Mouse (Mus musculus) lung, postnatal 36 days (tissue): ENCODE results near the gene Rffl.
A peak's percentile ranks its signal among the peaks of the same experiment; 100 is the strongest.

Source experiments
- DNase-seq: peaks from one replicate; pipeline ENCODE4 v3.0.0; 2022; ENCODE audit warnings: mixed read lengths

Gene Rffl

DNA sequence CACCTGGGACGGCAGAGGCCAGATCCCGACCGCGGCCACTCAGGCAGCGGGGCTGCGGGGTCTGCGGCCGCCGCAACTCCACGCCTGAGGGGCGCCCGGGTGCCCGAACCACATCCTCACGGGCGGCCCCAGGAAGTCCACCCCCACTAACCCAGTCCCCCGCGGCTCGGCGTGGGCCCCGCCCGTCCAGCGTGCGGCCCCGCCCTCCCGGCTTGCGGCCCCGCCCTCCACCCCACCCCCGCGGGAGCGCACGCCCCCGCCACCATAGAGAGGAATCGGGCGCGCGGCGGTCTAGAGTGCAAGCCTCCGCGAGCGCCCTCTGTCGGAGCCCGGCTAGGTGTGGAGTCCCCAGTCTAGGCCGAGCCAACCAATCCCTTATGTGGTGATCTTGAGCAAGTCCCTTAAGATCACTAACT lies at the start of gene Rffl:
Gene Rffl (minus strand): TSS at position 180 of the 416 bp plus-strand sequence.
- DNase-seq = peak; percentile 97

DNA sequence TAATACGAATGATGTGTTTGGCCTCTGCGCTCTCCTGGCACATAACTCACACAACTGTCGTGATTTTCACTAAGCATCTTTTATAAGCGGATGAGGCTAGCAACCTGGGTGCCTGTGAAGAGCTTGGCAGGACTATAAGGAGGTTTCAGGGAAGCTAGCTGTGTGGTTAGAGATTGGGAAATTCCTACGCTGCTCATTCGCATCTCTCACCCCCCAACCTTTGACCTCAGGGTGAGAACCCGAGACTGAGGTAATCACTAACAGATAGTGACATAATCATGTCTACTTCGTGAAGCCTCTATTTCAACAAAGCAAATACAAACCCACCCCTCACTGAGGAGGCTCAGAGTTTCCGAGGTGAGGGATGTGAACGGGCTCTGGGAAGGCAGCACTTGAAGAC lies 49.8 kb upstream of the Rffl start:
- DNase-seq = no peak

DNA sequence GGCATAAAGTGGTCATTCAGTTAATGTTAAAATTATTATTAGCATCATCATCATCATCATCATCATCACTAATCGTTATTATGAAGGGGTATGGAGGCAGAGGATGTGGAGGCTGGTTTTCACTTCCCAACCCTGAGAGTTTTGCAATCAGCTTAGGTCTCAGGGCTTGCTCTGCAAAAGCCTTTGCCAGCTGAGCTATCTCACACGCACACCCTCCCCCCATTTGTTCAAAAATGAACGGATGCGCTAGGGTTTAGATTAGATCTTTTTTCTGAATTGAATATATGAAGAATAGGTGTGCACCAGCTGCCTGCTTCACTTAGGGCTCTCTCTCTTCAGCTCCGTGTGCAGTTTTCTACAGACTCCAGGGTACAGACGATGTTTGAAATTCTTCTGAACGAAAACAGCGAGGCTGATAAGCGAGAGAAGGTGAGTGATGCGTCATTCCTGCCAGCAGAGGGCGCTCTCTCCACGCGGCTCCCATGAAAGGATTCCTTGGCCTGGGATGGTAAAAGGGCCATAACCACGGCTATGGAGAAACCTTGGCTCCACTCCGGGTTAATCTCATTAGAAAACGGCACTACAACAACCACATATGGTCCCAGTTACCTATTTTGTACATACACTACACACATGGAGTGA lies 43.8 kb upstream of the Rffl start:
- DNase-seq = peak; percentile 82

DNA sequence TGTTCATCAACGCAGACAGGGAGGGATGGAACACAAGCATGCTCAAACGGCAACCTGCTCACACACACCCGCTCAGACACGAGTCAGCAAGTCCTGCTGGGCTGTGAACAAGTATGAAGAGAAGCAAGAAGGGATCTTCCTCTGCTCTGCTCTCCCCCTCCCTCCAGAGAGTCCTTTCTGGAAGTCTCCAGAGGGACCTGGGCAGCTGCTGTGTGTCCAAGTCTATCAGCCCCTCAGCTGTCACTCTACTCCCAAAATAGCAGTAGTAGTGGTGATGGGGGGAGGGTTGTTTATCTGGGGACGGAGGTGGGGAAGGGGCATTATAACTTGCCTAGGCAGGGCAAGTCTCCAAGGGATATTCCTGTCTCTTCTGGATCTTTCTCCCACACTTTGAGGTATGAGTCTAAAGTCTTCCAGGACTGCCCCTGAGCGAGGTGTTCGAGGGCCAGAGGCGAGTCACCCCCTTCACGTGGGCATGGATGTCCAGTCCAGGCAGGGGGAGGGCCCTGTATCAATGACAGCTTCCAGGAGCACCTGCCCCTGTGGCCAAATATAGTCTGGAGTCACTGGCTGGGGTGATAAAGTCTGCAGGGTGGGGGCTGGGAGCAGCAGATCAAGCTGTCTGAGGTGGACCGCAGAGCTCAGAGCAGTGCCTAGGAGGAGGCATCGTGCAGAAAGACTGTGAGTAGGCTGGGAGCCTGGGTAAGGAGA lies 39.8 kb upstream of the Rffl start:
- DNase-seq = no peak

DNA sequence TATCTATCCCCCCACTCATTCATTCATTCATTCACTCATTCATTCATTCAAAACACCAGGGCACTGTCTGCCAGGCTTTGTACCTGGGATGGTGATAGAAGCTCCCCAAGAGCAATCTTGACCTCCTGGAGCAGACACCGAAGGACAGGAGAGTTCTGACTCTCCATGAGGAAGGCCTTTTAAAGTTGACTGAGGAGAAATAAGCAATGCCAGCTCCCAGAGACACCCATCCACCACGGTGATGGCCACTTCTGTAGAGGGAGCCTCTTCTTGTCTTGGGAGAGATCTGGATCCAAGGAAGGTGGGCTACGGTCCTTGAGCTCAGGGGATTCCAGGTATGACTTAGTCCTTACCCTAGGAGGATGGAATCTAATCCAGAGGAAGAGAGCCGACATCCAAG lies 39.2 kb upstream of the Rffl start, which contains the start of gene Unc45b:
Gene Unc45b (plus strand): TSS at position 301 of the 400 bp plus-strand sequence.
- no peak for DNase-seq

DNA sequence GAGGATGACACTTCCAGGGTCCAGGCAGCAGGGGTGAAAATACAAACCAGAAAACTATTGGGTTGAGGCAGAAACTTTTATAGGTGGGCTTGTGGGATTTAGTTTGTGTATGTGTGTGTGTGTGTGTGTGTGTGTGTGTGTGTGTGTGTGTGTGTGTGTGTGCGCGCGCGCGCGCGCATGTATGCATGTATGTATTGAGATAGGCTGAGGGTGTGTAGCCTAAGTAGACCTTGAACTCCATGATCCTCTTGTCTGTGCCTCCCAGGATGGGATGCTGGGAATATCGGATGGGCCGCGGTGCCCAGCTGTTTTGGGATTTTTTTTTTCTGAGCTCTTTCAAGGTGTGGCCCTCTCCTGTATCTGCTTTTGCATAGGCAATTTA lies 37.6 kb upstream of the Rffl start:
- no peak for DNase-seq

DNA sequence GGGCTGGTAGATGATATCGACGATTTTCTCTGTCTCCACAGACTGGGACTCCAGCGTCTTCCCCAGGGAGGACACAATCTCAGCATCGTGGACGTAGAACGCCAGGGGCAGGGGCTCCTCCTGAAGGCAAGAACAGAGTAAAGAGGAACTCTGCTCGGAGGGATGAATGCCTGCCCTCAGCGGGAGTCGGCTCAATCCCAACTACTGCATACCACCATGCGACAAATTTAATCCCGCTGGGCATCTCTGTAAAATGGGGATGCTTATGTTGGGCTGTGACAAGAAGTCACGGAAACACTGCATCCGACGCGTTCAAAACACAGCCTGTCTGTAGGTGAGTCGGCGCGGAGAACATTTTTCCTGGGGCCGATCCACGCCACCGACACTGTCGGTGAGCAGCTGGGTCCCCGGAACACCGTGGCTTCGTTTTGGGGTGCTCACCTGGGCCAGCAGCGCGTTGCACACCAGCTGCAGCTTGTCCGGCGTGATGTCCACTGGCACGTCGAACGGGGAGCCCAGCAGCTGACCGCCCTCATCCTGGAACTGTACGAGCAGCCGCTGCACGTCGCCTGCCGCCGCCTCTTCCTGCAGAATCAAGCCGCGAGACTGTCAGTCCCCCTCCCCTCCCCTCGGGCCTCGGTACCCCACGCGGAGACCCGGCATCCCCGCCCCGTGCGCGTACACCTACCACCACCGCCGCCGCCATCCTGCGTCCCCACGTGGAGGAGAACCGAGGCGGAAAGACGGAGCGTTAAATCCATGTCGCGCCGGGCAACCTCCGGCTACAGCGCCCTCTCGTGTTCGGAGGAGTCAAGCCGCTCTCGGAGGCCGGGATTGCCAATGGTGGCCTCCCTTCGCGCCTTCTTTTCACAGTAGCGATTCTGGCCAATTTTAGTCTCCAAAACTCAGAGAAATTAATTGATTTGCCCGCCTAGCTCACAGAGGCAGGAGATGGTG lies 36.9 kb upstream of the Rffl start, which contains the start of gene Nle1:
Gene Nle1 (minus strand): TSS at position 761 of the 957 bp plus-strand sequence.
- DNase-seq = peak; percentile 94

DNA sequence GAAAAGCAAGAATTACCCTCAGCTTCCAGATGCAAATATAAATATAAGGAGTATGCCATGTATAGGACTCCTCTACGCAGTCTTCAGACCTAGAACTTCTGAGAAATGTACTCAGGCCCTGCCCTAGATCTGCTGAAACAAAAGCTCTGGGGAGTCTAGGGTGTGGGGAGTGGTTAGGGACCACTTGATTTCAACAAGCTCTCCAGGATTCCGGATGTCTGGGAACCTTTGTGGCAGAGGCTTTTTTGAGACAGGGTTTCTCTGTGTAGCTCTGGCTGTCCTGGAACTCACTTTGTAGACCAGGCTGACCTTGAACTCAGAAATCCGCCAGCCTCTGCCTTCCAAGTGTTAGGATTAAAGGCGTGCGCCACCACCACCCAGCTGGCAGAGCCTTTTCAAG lies 34.8 kb upstream of the Rffl start:
- no peak for DNase-seq

DNA sequence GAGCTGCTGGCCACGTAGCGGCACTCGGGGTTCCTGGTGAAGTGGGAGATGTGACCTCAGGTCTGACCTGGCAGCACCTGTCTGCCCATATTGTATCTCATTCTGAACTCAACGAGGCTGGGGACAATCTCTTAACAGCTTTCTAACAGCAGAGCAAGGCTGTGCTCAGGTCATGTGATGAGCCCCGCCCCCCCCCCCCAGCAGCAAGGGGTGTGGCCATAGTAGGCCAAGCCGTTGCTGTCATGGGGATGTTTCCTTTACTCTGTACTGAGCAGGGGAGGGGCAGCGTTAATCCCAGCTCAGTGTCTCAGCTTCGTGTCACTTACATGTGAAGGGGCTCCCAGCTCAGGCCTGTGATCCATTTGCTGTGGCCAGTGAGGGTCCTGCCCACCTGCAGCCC lies 33.9 kb upstream of the Rffl start:
- DNase-seq = no peak

DNA sequence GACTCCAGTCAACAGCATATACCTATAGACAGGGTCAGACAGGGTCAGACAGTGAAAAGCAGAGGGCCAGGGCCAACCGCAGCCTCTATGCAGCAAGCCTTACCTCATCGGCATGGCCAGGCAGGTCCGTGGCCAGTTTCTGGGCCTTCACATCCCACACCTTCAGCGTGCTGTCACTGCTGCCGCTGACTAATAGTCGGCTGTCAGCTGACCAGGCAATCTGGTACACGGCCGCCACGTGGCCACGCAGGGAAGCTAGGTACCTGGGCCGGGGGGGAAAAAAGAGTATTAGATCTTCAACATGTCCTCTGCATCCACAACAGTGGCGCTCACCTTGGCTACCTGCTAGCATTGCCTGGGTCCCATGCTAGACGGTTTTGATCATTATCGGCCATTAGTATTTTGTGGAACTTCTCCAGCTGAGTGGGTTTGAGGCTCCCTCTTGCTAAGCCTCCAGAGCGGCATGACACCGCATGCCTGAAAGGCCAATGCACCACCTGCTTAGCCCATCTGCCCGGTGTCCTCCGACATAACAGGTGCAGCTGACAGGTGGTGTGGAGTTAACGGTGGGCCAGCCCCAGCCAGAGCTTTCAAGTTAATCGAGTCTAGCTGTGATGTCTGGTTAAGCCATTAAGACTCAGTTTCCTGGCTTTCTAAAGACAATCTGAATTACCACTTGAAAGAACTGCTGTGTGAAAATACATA lies 30.7 kb upstream of the Rffl start:
- DNase-seq = no peak

DNA sequence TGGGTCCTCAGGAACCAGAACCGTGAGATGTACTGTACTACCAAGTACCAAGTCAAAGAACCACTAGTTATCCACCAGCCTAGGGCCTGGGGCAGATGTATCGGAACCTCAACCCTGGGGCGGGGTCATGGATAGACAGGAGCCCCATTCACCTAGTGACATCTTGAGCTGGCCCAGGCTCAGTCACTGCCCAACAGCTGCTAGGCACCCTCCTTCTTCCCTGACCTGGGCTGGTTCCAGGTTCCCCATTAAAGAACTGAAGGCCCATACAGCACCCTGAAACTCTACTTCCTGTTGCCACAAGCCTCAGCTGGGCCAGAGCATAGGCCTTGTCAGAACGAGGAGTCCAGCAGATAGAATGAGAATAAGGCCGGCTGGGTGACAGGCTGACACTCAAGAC lies 28.7 kb upstream of the Rffl start:
- DNase-seq = no peak

DNA sequence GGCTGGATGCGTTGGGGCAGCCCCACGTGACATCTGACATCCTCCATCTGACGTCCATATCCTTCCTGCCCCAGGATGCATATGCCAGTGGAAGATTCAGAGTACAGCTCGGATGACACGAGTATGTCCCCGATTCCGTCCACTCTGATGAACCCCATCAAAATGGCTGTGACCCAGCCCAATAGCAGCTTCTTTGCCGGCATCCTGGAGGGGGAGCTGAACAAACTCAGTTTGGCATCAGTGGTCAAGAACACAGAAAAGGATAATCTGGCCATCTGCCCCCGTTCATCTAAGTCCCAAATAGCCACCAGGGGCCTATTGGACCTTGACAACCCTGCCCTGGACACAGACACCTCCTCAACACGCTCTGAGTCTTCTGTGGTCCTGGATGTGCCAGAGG lies 26.5 kb upstream of the Rffl start:
- no peak for DNase-seq

DNA sequence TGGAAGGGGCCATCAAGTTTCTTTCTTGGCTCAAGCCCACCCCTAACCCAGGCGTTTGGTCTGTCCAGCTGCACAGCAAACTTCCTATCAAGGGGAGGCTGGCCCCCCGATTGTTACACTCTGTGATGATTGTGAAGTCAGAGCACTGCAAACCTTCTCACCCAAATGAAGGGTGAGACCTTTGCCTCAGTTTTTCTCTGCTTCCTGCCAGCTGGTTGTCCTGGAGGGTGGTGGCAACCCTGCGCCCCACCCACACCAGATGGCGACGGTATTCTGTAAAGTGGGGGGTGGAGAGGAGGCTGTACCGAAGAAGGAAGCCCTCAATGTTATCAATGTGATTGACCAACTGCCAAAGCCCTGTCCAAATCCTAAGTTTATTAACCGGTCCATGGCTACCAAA lies 20.9 kb upstream of the Rffl start, which contains the start of gene Fndc8:
Gene Fndc8 (plus strand): TSS at position 189 of the 400 bp plus-strand sequence.
- DNase-seq = no peak

DNA sequence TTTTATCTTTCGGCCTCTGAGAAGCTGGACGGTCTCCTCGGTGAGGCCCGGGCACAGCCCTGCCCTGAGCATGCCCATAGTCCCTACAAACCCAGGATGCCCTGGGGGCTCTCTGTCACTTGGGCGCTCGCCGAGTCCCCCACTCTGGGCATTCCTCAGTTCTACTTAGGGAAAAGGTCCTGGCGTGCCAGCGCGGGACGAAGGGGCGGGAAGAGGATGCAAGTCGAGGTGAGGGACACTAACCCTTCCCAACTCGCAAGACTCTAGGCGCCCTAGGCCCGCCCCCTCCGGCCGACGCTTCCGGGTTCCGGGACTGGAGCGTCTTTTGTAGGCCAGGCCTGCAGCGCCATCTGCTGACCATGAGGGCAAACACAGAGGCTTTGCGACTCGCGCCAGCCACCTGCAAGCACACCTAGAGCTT lies 19.3 kb upstream of the Rffl start, which contains the start of gene Rad51d:
Gene Rad51d (minus strand): TSS at position 273 of the 421 bp plus-strand sequence.
- DNase-seq = peak; percentile 97

DNA sequence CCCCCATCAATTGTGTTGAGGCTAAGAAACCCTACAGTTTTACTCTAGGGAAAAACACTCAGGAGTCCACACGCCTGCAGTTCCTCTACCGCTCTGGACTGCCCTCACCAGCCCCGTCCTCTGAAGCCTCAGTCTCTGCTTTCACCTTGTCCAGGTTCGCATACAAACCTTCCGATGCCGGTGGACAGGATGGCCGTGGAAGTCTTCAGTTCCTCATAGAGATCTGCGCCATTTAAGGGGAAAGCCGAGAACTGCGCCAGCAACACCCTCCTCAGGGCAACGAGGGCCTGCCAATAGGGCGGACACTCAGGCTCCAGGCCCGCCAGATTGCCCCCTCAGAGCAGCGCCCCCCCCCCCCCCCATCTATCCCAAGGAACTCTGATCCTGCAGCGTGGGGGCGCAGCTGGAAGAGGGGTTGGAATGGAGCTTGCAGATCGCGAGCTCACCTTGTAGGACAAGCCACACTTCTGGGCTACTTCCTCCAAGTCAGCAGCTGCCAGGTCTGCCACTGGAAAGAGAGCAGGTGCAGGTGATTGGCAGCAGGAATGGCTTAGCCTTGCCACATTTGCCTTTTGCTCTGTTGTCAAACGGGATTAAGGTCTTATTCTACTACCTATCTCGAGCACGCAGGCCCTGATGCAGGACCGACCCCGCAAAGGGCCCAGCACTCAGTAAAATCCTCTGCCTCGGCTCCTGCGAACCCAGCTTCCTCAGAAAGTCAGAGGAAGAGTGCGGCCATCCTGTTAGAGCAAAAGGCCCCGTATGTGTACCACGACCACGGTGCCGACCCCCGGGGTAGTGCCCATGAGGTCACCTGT lies 18.7 kb upstream of the Rffl start:
- peak; percentile 32 for DNase-seq

DNA sequence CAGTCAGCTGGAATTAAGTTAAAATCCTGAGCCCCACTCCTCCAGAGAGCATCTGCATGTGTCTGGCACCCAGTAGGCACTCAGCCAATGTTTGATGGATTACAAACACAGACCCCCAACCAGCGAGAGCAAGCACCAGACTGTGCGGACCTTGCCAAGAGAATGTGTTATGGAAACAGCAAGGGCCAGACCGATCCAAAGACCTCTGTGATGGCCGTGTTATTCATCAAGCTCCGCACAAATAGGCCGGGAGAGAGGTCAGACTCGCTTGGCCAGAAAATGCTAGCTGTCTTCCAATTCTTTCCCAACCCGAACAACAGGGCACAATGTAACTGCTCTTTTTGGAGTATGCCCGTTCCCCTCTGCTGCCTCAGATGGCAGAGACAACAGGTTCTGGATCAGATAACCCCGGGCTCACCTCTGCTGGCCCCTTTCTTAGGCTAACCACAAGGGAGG lies 17.5 kb upstream of the Rffl start:
- DNase-seq = peak; percentile 22

DNA sequence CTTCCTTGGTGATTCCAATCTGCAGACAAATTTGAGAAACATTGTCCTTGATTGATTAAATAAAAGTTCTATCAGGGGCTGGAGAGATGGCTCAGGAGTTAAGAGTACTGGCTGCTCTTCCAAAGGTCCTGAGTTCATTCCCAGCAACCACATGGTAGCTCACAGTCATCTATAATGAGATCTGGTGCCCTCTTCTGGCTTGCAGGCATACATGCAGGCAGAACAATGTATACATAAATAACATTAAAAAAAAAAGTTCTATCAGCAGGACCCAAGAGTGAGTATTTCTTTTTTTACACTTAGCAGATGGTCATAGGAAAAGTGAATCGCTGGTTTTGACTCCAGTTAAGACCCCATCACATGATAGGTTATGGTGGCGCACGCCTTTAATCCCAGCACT lies 15.5 kb upstream of the Rffl start:
- peak; percentile 7 for DNase-seq

DNA sequence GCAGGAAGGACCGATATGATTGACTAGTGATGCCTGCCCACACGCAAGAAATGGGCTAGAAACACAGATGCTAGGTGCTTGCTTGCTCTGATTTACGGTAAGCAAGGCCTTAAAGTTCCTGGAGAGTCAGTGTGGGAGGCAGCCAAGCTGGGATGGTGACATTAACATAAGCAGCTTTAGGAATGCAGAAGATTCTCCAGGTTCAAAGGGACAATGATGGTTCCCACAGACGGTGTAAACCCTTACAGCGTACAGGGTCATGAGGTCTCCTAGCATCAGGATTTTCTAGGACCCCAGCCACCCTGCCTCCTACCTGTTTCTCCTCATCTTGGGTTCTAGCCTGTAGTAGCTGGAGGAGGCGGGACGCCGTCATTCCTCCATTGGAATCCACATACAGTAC lies 12.2 kb upstream of the Rffl start:
- DNase-seq = no peak

DNA sequence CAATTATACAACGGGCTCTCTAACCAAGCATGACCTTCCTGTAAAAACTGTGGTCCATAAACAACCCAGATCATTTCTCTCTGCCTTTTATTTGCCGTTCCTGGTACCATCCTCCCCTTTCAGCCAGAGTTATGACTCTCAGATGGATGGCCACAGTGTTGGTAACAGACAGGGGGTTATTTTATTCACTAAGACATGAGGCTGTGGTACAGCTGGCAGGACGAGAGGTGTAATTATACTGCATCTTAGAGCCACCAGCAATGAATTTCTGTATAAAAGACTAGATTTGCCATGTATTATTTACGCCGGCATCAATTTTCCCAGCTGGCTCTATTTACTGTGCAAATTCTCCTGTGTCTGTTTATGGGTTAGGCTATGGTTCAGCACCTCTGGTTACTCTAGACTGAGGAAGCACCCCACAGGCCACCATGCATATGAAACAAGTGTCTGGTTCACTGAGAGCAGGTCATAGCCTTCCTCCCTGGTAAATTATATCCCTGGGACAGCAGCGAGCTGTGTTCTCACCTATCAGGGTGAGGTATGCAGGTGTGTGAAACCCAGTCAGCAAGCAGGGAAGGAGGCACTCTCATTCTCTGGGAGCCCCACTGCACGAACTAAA lies 6.8 kb upstream of the Rffl start:
- DNase-seq = no peak

DNA sequence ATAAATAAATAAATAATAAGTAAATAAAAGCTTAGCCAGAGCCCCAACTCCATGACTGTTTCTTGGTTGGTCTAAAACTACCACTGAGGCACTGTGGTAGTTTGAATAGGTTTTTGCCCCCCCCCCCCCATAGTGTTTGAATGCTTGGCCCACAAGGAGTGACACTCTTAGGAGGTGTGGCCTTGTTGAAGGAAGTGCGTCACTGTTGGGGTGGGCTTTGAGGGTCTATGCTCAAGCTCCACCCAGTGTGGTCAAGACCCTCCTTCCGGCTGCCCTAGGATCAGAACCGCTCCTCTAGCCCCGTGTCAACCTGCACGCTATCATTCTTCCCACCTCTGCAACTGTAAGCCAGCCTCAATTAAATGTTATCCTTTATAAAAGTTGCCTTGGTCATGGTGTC lies 4.6 kb upstream of the Rffl start:
- no peak for DNase-seq

DNA sequence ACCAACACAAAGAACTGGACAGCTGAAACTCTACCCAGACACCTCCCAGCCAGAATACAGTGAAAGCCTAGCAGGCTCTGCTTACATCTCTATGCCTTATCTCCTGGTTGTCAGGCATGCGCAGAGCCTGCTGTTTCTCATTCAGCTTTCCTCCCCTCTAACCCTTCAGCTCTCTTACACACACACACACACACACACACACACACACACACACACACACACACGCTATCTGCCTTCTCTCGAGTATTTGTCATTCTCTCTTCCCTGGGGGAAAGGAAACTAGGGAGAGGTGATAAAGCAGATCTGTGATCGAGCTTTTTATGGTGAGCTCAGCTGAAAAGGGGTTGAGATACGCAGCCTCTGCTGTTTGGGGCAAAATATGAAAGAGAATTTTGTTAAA lies 3.9 kb upstream of the Rffl start:
- no peak for DNase-seq
